Mouse (Mus musculus) thymus, postnatal 25 days (tissue): ENCODE results near the gene Akr1b3.

Source experiments
- DNase-seq: peaks from one replicate; pipeline ENCODE4 v3.0.0; 2022

Akr1b3 gene

GRCm38 (mm10) chr6:34318636-34319035 is 1.4 kb upstream of the Akr1b3 start:
- peak; percentile 28 for DNase-seq

GRCm38 (mm10) chr6:34318172-34318571 is 894 bp upstream of the Akr1b3 start:
- DNase-seq = peak; percentile 16

- DNase-seq = no peak
These were observed 3.4 kb downstream of the Akr1b3 start for GRCm38 (mm10) chr6:34313921-34314320.

- no peak for DNase-seq
These were observed 3.9 kb downstream of the Akr1b3 start for GRCm38 (mm10) chr6:34313386-34313785.

GRCm38 (mm10) chr6:34310023-34310595 is 7.2 kb downstream of the Akr1b3 start:
- no peak for DNase-seq

GRCm38 (mm10) chr6:34309526-34309925 is 7.8 kb downstream of the Akr1b3 start:
- no peak for DNase-seq

- no peak for DNase-seq
These were observed 10.5 kb downstream of the Akr1b3 start for GRCm38 (mm10) chr6:34306797-34307196.

GRCm38 (mm10) chr6:34304675-34305241 is 12.5 kb downstream of the Akr1b3 start:
- DNase-seq = no peak

- DNase-seq = no peak
These were observed 20.2 kb downstream of the Akr1b3 start for GRCm38 (mm10) chr6:34297055-34297454.

- no peak for DNase-seq
These were observed 21.8 kb downstream of the Akr1b3 start for GRCm38 (mm10) chr6:34295437-34295836.

GRCm38 (mm10) chr6:34292882-34293487 is 24.3 kb downstream of the Akr1b3 start:
- DNase-seq = peak; percentile 83

- no peak for DNase-seq
These were observed 24.9 kb downstream of the Akr1b3 start for GRCm38 (mm10) chr6:34292196-34292881.

GRCm38 (mm10) chr6:34290681-34291080 is 26.6 kb downstream of the Akr1b3 start:
- DNase-seq = no peak

- no peak for DNase-seq
These were observed 27.2 kb downstream of the Akr1b3 start for GRCm38 (mm10) chr6:34290091-34290490.

- DNase-seq = no peak
These were observed 29.2 kb downstream of the Akr1b3 start for GRCm38 (mm10) chr6:34288098-34288497.

GRCm38 (mm10) chr6:34286841-34287240 is 30.4 kb downstream of the Akr1b3 start:
- DNase-seq = no peak

GRCm38 (mm10) chr6:34278385-34278784 is 38.9 kb downstream of the Akr1b3 start:
- no peak for DNase-seq

GRCm38 (mm10) chr6:34277665-34278064 is 39.6 kb downstream of the Akr1b3 start:
- DNase-seq = peak; percentile 57

GRCm38 (mm10) chr6:34274346-34274745 is 42.9 kb downstream of the Akr1b3 start:
- DNase-seq = no peak

- DNase-seq = no peak
These were observed 44.2 kb downstream of the Akr1b3 start for GRCm38 (mm10) chr6:34273073-34273472.

GRCm38 (mm10) chr6:34272462-34272861 is 44.8 kb downstream of the Akr1b3 start:
- DNase-seq = peak; percentile 7

GRCm38 (mm10) chr6:34270717-34271116 is 46.6 kb downstream of the Akr1b3 start:
- DNase-seq = no peak

- DNase-seq = no peak
These were observed 58.7 kb downstream of the Akr1b3 start for GRCm38 (mm10) chr6:34258546-34258945.
